Mouse (Mus musculus) ZHBTc4 (cell line): ENCODE measurements around the gene Med22.

Experiments used
- DNase-seq: peaks from one replicate; pipeline ENCODE4 v3.0.0-alpha.2; 2011; ENCODE audit warnings: low read depth, low spot score

The Med22 gene

GRCm38 (mm10) chr2:26916738-26917137 is 6.3 kb upstream of the Med22 start:
- no peak for DNase-seq

- DNase-seq, result peak; percentile 75
Observed at GRCm38 (mm10) chr2:26915927-26916728, 5.7 kb upstream of the Med22 start, which contains the start of the genes Surf2 and Surf1. Gene Surf2 (plus strand): TSS chr2:26916367. Gene Surf1 (minus strand): TSS chr2:26916530.

- peak; percentile 58 for DNase-seq
Observed at GRCm38 (mm10) chr2:26914148-26914941, 3.9 kb upstream of the Med22 start.

GRCm38 (mm10) chr2:26913416-26914147 is 3.1 kb upstream of the Med22 start:
- peak; percentile 38 for DNase-seq

- DNase-seq, result peak; percentile 51
Observed at GRCm38 (mm10) chr2:26912253-26912770, 1.8 kb upstream of the Med22 start.

GRCm38 (mm10) chr2:26910994-26911765 is 703 bp upstream of the Med22 start:
- DNase-seq, result peak; percentile 82

GRCm38 (mm10) chr2:26909387-26909784 is 1.1 kb downstream of the Med22 start:
- DNase-seq, result no peak

GRCm38 (mm10) chr2:26908710-26909386 is 1.6 kb downstream of the Med22 start:
- no peak for DNase-seq

GRCm38 (mm10) chr2:26907109-26907508 is 3.4 kb downstream of the Med22 start:
- DNase-seq, result peak; percentile 54

GRCm38 (mm10) chr2:26906431-26906830 is 4.0 kb downstream of the Med22 start:
- DNase-seq, result no peak

- DNase-seq, result no peak
Observed at GRCm38 (mm10) chr2:26905936-26906335, 4.5 kb downstream of the Med22 start.

- DNase-seq, result no peak
Observed at GRCm38 (mm10) chr2:26903311-26903710, 7.2 kb downstream of the Med22 start.

GRCm38 (mm10) chr2:26902467-26903220 is 7.8 kb downstream of the Med22 start, which contains the start of gene Surf6:
Gene Surf6 (minus strand): TSS chr2:26902879.
- DNase-seq, result peak; percentile 99

GRCm38 (mm10) chr2:26901834-26902400 is 8.6 kb downstream of the Med22 start:
- no peak for DNase-seq

- no peak for DNase-seq
Observed at GRCm38 (mm10) chr2:26900731-26901130, 9.7 kb downstream of the Med22 start.

- DNase-seq, result no peak
Observed at GRCm38 (mm10) chr2:26895898-26896297, 14.6 kb downstream of the Med22 start.

GRCm38 (mm10) chr2:26886170-26886569 is 24.3 kb downstream of the Med22 start:
- DNase-seq, result peak; percentile 61

- peak; percentile 56 for DNase-seq
Observed at GRCm38 (mm10) chr2:26885541-26885940, 24.9 kb downstream of the Med22 start.

GRCm38 (mm10) chr2:26878571-26878970 is 31.9 kb downstream of the Med22 start:
- peak; percentile 59 for DNase-seq
